Mouse (Mus musculus): Measurements from ENCODE around the gene Cc2d2a. TPM values are rescaled to one million over a fixed set of nuclear protein-coding genes. Genes with fewer than 3 reads are reported as not detected.
A peak's percentile ranks its signal among the peaks of the same experiment; 100 is the strongest.

Cc2d2a gene
- polyA plus RNA-seq, 1 experiment: 4.6 TPM

GRCm38 (mm10) chr5:43771555-43771954 is 109.4 kb downstream of the Cc2d2a start:
- WGBS: 80% methylated on average over 3 of the region's 3 CpGs
- H3K27ac ChIP-seq (ENCODE audit: insufficient read depth, low read depth, low read length): no peak overlapping the region
- no peak overlapping the region for H3K4me3 ChIP-seq (ENCODE audit: insufficient read depth, low read depth, low read length)
- H3K36me3 ChIP-seq (ENCODE audit: control insufficient read depth, insufficient read depth, low read length): peaks cover 3% of the 10 kb centered on the region; the same call in 1 of the 2 replicates
- H3K4me1 ChIP-seq (ENCODE audit: control insufficient read depth, insufficient read depth, low read length): no peaks in the 10 kb centered on the region
- no peak for TF ChIP-seq POLR2A (IDR thresholded peaks at IDR 0.05; ENCODE audit: low read depth, low read length)
- no peak for TF ChIP-seq CTCF (conservative IDR thresholded peaks at IDR 0.05; ENCODE audit: insufficient read depth, insufficient read length, low read depth, low read length)
- no peak for DNase-seq
- no peaks in the 10 kb centered on the region for H3K27me3 ChIP-seq (replicated peaks; ENCODE audit: control insufficient read depth, insufficient read depth, low read length)

GRCm38 (mm10) chr5:43776407-43776806 is 114.3 kb downstream of the Cc2d2a start:
- Histone ChIP-seq H3K4me1 (ENCODE audit: control insufficient read depth, insufficient read depth, low read length) (peaks cover 5% of the 10 kb centered on the region), H3K27me3 (replicated peaks; ENCODE audit: control insufficient read depth, insufficient read depth, low read length) (no peaks in the 10 kb centered on the region), H3K4me3 (ENCODE audit: insufficient read depth, low read depth, low read length) (no peak overlapping the region), H3K27ac (ENCODE audit: insufficient read depth, low read depth, low read length) (no peak overlapping the region), H3K36me3 (ENCODE audit: control insufficient read depth, insufficient read depth, low read length) (no peaks in the 10 kb centered on the region)
- TF ChIP-seq POLR2A (IDR thresholded peaks at IDR 0.05; ENCODE audit: low read depth, low read length) (no peak), CTCF (conservative IDR thresholded peaks at IDR 0.05; ENCODE audit: insufficient read depth, insufficient read length, low read depth, low read length) (no peak)
- DNase-seq: no peak

- Histone ChIP-seq H3K27me3 (replicated peaks; ENCODE audit: control insufficient read depth, insufficient read depth, low read length) (no peaks in the 10 kb centered on the region), H3K4me3 (ENCODE audit: insufficient read depth, low read depth, low read length) (no peak overlapping the region), H3K36me3 (ENCODE audit: control insufficient read depth, insufficient read depth, low read length) (no peaks in the 10 kb centered on the region), H3K4me1 (ENCODE audit: control insufficient read depth, insufficient read depth, low read length) (peaks cover 5% of the 10 kb centered on the region), H3K27ac (ENCODE audit: insufficient read depth, low read depth, low read length) (no peak overlapping the region)
- 66% methylated on average over 1 of the region's 1 CpGs for WGBS
- TF ChIP-seq POLR2A (IDR thresholded peaks at IDR 0.05; ENCODE audit: low read depth, low read length) (no peak), CTCF (conservative IDR thresholded peaks at IDR 0.05; ENCODE audit: insufficient read depth, insufficient read length, low read depth, low read length) (no peak)
- no peak for DNase-seq
Observed at GRCm38 (mm10) chr5:43776993-43777392, 114.8 kb downstream of the Cc2d2a start.

GRCm38 (mm10) chr5:43778583-43778982 is 116.4 kb downstream of the Cc2d2a start:
- H3K27me3 ChIP-seq (replicated peaks; ENCODE audit: control insufficient read depth, insufficient read depth, low read length): no peaks in the 10 kb centered on the region
- TF ChIP-seq CTCF (conservative IDR thresholded peaks at IDR 0.05; ENCODE audit: insufficient read depth, insufficient read length, low read depth, low read length) (no peak), POLR2A (IDR thresholded peaks at IDR 0.05; ENCODE audit: low read depth, low read length) (no peak)
- 95% methylated on average over 3 of the region's 3 CpGs for WGBS

GRCm38 (mm10) chr5:43781423-43781976 is 119.4 kb downstream of the Cc2d2a start:
- peak overlapping the region; percentile 72 for H3K27ac ChIP-seq (ENCODE audit: insufficient read depth, low read depth, low read length)
- DNase-seq: peak; percentile 40
- H3K4me3 ChIP-seq (ENCODE audit: insufficient read depth, low read depth, low read length): peak overlapping the region; percentile 99
- TF ChIP-seq CTCF (conservative IDR thresholded peaks at IDR 0.05; ENCODE audit: insufficient read depth, insufficient read length, low read depth, low read length): no peak
- peaks cover 7% of the 10 kb centered on the region for H3K4me1 ChIP-seq (ENCODE audit: control insufficient read depth, insufficient read depth, low read length)
- H3K36me3 ChIP-seq (ENCODE audit: control insufficient read depth, insufficient read depth, low read length): no peaks in the 10 kb centered on the region
- WGBS: under 1% methylated on average over 53 of the region's 61 CpGs
- no peaks in the 10 kb centered on the region for H3K27me3 ChIP-seq (replicated peaks; ENCODE audit: control insufficient read depth, insufficient read depth, low read length)

More at GRCm38 (mm10) chr5:43778583-43778982, 116.4 kb downstream of the Cc2d2a start:
- no peaks in the 10 kb centered on the region for H3K36me3 ChIP-seq (ENCODE audit: control insufficient read depth, insufficient read depth, low read length)
- peaks cover 7% of the 10 kb centered on the region for H3K4me1 ChIP-seq (ENCODE audit: control insufficient read depth, insufficient read depth, low read length)
- DNase-seq: no peak
- no peak overlapping the region for H3K4me3 ChIP-seq (ENCODE audit: insufficient read depth, low read depth, low read length)
- no peak overlapping the region for H3K27ac ChIP-seq (ENCODE audit: insufficient read depth, low read depth, low read length)

- 2% methylated on average over 80 of the region's 82 CpGs for WGBS
- Histone ChIP-seq H3K4me3 (ENCODE audit: insufficient read depth, low read depth, low read length) (peak overlapping the region; percentile 99), H3K27ac (ENCODE audit: insufficient read depth, low read depth, low read length) (peak overlapping the region; percentile 93)
Observed at GRCm38 (mm10) chr5:43781977-43782930, 120.1 kb downstream of the Cc2d2a start.

GRCm38 (mm10) chr5:43783996-43784395 is 121.8 kb downstream of the Cc2d2a start:
- no peak overlapping the region for H3K27ac ChIP-seq (ENCODE audit: insufficient read depth, low read depth, low read length)
- peaks cover 7% of the 10 kb centered on the region for H3K4me1 ChIP-seq (ENCODE audit: control insufficient read depth, insufficient read depth, low read length)
- TF ChIP-seq POLR2A (IDR thresholded peaks at IDR 0.05; ENCODE audit: low read depth, low read length): no peak
- TF ChIP-seq CTCF (conservative IDR thresholded peaks at IDR 0.05; ENCODE audit: insufficient read depth, insufficient read length, low read depth, low read length): no peak
- no peaks in the 10 kb centered on the region for H3K27me3 ChIP-seq (replicated peaks; ENCODE audit: control insufficient read depth, insufficient read depth, low read length)
- WGBS: 78% methylated on average over 2 of the region's 2 CpGs
- no peak overlapping the region for H3K4me3 ChIP-seq (ENCODE audit: insufficient read depth, low read depth, low read length)
- H3K36me3 ChIP-seq (ENCODE audit: control insufficient read depth, insufficient read depth, low read length): no peaks in the 10 kb centered on the region
- no peak for DNase-seq

More at GRCm38 (mm10) chr5:43781977-43782930, 120.1 kb downstream of the Cc2d2a start:
- Histone ChIP-seq H3K27me3 (replicated peaks; ENCODE audit: control insufficient read depth, insufficient read depth, low read length) (no peaks in the 10 kb centered on the region), H3K36me3 (ENCODE audit: control insufficient read depth, insufficient read depth, low read length) (no peaks in the 10 kb centered on the region), H3K4me1 (ENCODE audit: control insufficient read depth, insufficient read depth, low read length) (peaks cover 7% of the 10 kb centered on the region)
- peak; percentile 85 for DNase-seq
- no peak for TF ChIP-seq CTCF (conservative IDR thresholded peaks at IDR 0.05; ENCODE audit: insufficient read depth, insufficient read length, low read depth, low read length)
- peak; percentile 27 for TF ChIP-seq POLR2A (IDR thresholded peaks at IDR 0.05; ENCODE audit: low read depth, low read length)

Measured in kidney, adult 2 months (tissue).